Mouse (Mus musculus) liver, embryonic 16.5 days (tissue): ENCODE results near the gene Gls2. TPM values are rescaled to one million over a fixed set of nuclear protein-coding genes. Genes with fewer than 3 reads are reported as not detected.

Experiments
- ATAC-seq: fragments of 200-750 bp; cut with Nextera tagmentation; 2 replicates; pipeline ENCODE4 v1.8.0; 2017; ENCODE audit warnings: low read depth, mild to moderate bottlenecking, moderate number of reproducible peaks, moderate library complexity
- H3K27ac ChIP-seq: fragments of 300-500 bp; sonication (generic); 2 replicates; pipeline ENCODE4 v1.5.1; 2014; ENCODE audit warnings: mild to moderate bottlenecking, low read length
- H3K27me3 ChIP-seq: fragments of 300-500 bp; sonication (generic); 2 replicates; pipeline ENCODE4 v1.6.1; 2014; ENCODE audit warnings: low read depth, low read length, mixed read lengths; ENCODE audit not compliant: control insufficient read depth, insufficient read depth
- H3K36me3 ChIP-seq: fragments of 300-500 bp; sonication (generic); 2 replicates; pipeline ENCODE4 v1.6.1; 2014; ENCODE audit warnings: mild to moderate bottlenecking; ENCODE audit not compliant: control insufficient read depth, insufficient read depth
- H3K4me1 ChIP-seq: fragments of 300-500 bp; sonication (generic); 2 replicates; pipeline ENCODE4 v1.6.1; 2014; ENCODE audit warnings: low read depth, low read length, mixed read lengths; ENCODE audit not compliant: control insufficient read depth
- H3K4me2 ChIP-seq: fragments of 300-500 bp; sonication (generic); 2 replicates; pipeline ENCODE4 v1.6.1; 2014; ENCODE audit warnings: low read depth, low read length, mixed read lengths
- H3K4me3 ChIP-seq: fragments of 300-500 bp; sonication (generic); 2 replicates; pipeline ENCODE4 v1.5.1; 2014; ENCODE audit warnings: low read depth, mild to moderate bottlenecking, low read length
- H3K9ac ChIP-seq: fragments of 300-500 bp; sonication (generic); 2 replicates; pipeline ENCODE4 v1.6.1; 2014; ENCODE audit warnings: low read depth, low read length
- H3K9me3 ChIP-seq: fragments of 300-500 bp; sonication (generic); replicated peaks from 2 replicates; pipeline ENCODE4 v1.6.1; 2016; ENCODE audit warnings: low read length; ENCODE audit not compliant: control insufficient read depth
- WGBS: fragments of 180-500 bp; shearing (Covaris S2); extraction: QIAGEN DNeasy Blood & Tissue Kit; methylation state at CpG from one replicate; pipeline ENCODE4 v1.1.7; 2014; ENCODE audit not compliant: insufficient replicate concordance; 5-methylcytosine and 5-hydroxymethylcytosine counted together
- polyA plus RNA-seq: library from polyadenylated mRNA; unstranded; fragments of >200 nt; fragmentation: Nextera tagmentation; extraction: Ambion mirVana; gene quantifications from 2 replicates; pipeline ENCODE4 v1.2.1, GENCODE M21; 2015

The Gls2 gene
- polyA plus RNA-seq, 1 experiment from 2014 or later, result 21.4 TPM

DNA sequence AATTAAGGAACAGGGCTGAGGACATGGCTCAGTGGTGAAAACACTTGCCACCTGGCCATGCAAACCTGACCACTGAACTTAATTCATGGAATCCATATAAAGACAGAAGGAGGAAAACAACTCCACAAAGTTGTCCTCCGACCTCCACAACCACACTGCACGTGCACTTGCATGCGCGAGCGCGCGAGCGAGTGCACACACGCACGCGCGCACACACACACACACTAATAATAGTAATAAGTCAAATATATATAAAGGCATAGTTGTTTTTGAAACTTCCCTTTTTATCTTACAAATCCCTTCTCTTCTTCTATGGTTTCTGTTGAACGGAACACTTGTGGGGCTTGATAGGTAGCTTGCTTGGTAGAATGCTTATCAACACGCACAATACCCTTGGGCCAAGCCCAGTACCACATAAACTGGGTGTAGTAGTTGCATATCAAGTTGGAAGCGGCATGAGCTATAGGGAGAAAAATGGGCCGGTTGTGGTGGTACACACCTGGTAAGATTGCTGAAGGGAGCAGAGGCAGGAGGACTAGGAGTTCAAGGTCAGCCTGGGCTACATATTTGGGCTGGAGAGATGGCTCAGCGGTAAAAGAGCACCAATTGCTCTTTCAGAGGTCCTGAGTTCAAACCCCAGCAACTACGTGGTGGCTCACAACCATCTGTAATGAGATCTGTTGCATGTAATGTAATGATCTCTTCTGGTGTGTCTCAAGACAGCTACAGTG is 24.3 kb downstream of the Gls2 start:
- Histone ChIP-seq H3K36me3 (no peaks in the 10 kb centered on the region), H3K4me2 (no peak overlapping the region), H3K9me3 (no peaks in the 10 kb centered on the region), H3K9ac (peak overlapping the region; percentile 24; the same call in 1 of the 2 replicates), H3K27ac (peak overlapping the region; percentile 64; the same call in 1 of the 2 replicates), H3K27me3 (no peaks in the 10 kb centered on the region), H3K4me1 (peaks cover 17% of the 10 kb centered on the region), H3K4me3 (no peak overlapping the region)
- 41% methylated on average over 18 of the region's 18 CpGs for WGBS
- peak; percentile 82 for ATAC-seq

DNA sequence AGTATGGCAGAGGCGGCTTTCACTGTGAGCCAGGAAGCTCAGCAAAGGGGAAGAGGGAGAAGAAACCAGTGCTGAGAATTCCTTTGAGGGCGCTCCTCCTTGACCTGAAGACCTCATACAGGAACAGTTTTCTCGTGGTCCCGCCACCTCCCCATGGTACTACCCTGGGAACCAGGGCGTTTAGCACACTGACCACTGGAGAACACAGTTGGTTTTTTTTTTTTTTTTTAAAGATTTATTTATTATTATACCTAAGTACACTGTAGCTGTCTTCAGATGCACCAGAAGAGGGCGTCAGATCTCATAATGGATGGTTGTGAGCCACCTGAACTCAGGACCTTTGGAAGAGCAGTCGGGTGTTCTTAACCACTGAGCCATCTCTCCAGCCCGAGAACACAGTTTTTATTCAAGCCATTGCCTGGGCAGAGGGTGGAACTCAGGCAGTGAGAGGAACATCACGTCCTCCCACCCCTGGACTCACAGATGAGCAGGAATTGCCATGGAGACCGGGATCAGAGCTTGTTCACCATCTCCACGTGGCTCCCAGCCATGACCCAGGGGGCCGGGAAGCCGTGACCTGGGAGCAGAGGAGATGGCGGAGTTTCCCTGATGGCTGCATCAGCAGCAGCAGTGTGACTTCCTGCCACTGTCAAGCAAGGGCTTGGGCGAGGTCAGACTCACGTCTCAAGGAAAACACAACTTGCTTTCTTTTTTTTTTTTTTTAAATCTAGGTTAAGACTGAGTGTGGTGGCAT is 27.5 kb downstream of the Gls2 start:
- Histone ChIP-seq H3K4me2 (no peak overlapping the region), H3K27ac (no peak overlapping the region), H3K4me3 (no peak overlapping the region), H3K9ac (no peak overlapping the region), H3K9me3 (no peaks in the 10 kb centered on the region), H3K36me3 (no peaks in the 10 kb centered on the region), H3K27me3 (no peaks in the 10 kb centered on the region), H3K4me1 (peaks cover 17% of the 10 kb centered on the region)
- WGBS, result 57% methylated on average over 16 of the region's 16 CpGs
- ATAC-seq, result no peak

DNA sequence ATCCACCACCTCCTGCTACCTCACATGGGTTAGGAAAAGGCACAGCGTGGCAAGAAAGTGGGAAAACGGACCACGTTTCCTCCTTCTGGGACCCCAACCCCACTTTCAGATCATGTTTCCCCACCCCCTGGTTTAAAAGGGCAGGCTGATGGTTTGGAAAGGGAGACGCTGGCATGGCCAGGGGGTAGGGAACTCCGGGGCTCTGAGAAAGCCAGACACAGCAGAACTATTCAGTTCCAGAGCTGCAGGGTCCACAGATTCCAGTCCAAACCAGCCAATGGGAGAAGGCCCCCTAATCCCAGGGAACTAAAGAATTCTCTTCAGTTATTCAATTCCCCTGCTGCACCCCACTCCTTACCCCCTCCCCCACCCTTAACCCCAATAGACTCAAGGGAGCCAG is 30.8 kb downstream of the Gls2 start:
- Histone ChIP-seq H3K27ac (no peak overlapping the region), H3K36me3 (no peaks in the 10 kb centered on the region), H3K9me3 (no peaks in the 10 kb centered on the region), H3K9ac (no peak overlapping the region), H3K4me1 (peaks cover 12% of the 10 kb centered on the region), H3K4me2 (no peak overlapping the region), H3K27me3 (no peaks in the 10 kb centered on the region), H3K4me3 (no peak overlapping the region)
- 57% methylated on average over 5 of the region's 5 CpGs for WGBS
- ATAC-seq, result no peak

DNA sequence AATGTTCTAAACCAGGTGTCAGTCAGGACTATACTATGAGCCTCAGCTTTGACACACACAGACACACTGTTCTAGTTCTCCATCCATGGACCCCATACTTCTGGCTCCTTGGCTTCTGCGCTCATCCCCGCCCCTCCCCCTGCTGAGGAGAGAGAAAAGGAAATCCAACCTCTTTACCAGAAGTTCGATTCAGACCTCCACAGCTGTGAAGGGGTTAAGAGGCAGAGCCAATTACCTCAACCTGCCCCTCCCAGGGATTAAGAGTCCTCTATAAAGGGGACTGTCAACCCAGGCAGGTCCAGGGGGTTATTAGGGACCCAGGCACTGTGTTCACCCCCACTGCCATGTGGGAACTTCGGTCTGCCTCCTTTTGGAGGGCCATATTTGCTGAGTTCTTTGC is 31.3 kb downstream of the Gls2 start, which contains the start of gene Mip:
Gene Mip (plus strand): TSS at position 301 of the 400 bp plus-strand sequence.
- no peak for ATAC-seq
- no peak within 1 kb of the TSS for H3K4me2 ChIP-seq
- no peak within 1 kb of the TSS for H3K9ac ChIP-seq
- H3K4me1 ChIP-seq, result peaks cover 16% of the 10 kb centered on the region
- no peaks in the 10 kb centered on the region for H3K27me3 ChIP-seq
- H3K4me3 ChIP-seq, result no peak within 1 kb of the TSS
- no peaks in the 10 kb centered on the region for H3K9me3 ChIP-seq
- whole genome bisulfite sequencing, result 55% methylated on average over 4 of the region's 4 CpGs
- H3K36me3 ChIP-seq, result no peaks in the 10 kb centered on the region
- no peak within 1 kb of the TSS for H3K27ac ChIP-seq

DNA sequence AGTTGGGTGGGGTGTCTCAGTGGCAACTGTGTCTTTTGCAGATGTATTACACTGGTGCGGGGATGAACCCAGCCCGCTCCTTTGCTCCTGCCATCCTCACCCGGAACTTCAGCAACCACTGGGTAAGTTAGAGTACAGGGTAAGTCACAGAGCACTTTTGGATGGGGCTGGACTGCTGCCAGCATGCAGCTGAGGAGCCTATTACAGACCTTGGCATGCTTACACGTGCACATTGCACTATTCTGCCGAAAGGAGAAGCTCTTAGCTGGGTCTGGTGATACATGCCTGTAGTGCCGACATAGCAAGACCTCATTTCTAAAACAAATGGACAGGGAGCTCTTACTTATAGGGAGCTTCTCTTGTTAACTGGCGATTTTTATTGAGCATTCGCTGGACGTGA is 33.3 kb downstream of the Gls2 start:
- no peak overlapping the region for H3K27ac ChIP-seq
- no peak overlapping the region for H3K9ac ChIP-seq
- no peaks in the 10 kb centered on the region for H3K27me3 ChIP-seq
- no peak for ATAC-seq
- 71% methylated on average over 9 of the region's 9 CpGs for WGBS
- H3K4me1 ChIP-seq, result peaks cover 18% of the 10 kb centered on the region
- no peaks in the 10 kb centered on the region for H3K9me3 ChIP-seq
- no peak overlapping the region for H3K4me3 ChIP-seq
- H3K4me2 ChIP-seq, result no peak overlapping the region
- no peaks in the 10 kb centered on the region for H3K36me3 ChIP-seq

DNA sequence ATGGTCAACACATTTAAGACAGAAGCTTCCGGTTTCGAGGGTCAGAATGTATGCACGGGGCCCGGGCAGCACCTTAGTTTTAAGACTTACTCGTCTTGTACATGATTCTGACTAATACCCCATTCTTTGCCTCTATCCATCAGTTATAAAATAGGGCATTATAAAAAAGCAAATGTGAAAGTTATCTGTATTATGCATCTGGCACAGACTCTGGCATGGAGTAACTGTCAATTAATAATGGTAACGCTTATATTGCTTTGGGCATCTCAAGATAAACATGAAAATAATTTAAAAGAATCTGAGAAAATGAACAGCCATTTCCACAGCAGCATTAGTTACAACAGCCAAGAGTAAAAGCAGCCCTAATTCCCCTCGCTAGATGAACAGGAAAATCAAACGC is 33.8 kb downstream of the Gls2 start:
- H3K27ac ChIP-seq, result no peak overlapping the region
- no peaks in the 10 kb centered on the region for H3K9me3 ChIP-seq
- H3K9ac ChIP-seq, result no peak overlapping the region
- ATAC-seq, result no peak
- H3K27me3 ChIP-seq, result no peaks in the 10 kb centered on the region
- peaks cover 22% of the 10 kb centered on the region for H3K4me1 ChIP-seq
- no peak overlapping the region for H3K4me2 ChIP-seq
- no peak overlapping the region for H3K4me3 ChIP-seq
- H3K36me3 ChIP-seq, result no peaks in the 10 kb centered on the region
- 74% methylated on average over 8 of the region's 8 CpGs for WGBS

DNA sequence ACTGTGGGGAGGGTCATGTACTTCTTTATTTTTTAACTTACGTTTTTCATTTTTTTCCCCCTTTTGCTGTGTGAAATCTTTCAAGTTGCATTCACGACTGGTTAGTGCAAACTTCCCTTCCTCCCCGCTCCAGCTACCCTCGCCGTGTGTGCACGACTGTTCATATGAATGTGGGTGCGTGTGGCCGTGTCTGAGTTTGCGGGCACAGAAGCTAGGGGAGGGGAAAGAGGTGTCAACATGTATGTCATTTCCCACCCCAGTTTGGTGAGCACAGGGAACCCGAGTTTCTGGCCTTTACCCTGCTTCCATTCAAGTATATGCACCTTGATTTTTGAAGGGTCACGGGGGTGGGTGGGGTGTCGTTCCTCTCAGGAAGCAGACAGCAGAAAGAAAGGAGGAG is 36.3 kb downstream of the Gls2 start:
- no peaks in the 10 kb centered on the region for H3K36me3 ChIP-seq
- H3K27me3 ChIP-seq, result no peaks in the 10 kb centered on the region
- no peaks in the 10 kb centered on the region for H3K9me3 ChIP-seq
- WGBS, result 68% methylated on average over 12 of the region's 12 CpGs
- no peak for ATAC-seq
- H3K4me3 ChIP-seq, result peak overlapping the region; percentile 84
- peaks cover 28% of the 10 kb centered on the region for H3K4me1 ChIP-seq
- H3K9ac ChIP-seq, result peak overlapping the region; percentile 88
- peak overlapping the region; percentile 95 for H3K27ac ChIP-seq
- H3K4me2 ChIP-seq, result peak overlapping the region; percentile 89

DNA sequence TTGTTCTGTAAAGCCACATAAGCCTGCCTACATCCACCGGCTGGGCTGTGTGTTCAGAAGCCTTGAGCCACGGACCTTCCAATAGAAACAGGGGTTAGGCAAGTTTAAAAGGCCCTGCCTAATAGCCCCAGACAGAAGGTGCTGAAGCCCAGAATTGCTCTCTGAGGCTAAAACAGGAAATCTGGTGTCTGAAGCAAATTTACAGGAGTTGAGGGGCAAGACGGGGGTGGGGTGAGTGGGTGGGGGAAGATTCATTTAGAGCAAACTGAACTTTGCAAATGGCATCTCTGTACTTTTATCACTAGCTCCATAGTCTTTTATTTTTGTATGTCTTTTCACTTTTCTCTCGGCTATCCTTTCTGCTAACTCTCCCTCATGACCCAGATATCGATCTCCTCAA is 36.9 kb downstream of the Gls2 start:
- Histone ChIP-seq H3K4me2 (peak overlapping the region; percentile 89), H3K9me3 (no peaks in the 10 kb centered on the region), H3K27ac (peak overlapping the region; percentile 95), H3K4me1 (peaks cover 31% of the 10 kb centered on the region), H3K4me3 (peak overlapping the region; percentile 84), H3K9ac (peak overlapping the region; percentile 88), H3K27me3 (no peaks in the 10 kb centered on the region), H3K36me3 (no peaks in the 10 kb centered on the region)
- ATAC-seq, result no peak
- 5% methylated on average over 5 of the region's 5 CpGs for WGBS
